Mouse (Mus musculus) bone marrow, adult 2 months (tissue): ENCODE data around the gene Fam160a2. TPM values are rescaled to one million over a fixed set of nuclear protein-coding genes. Genes with fewer than 3 reads are reported as not detected.
A peak's percentile ranks its signal among the peaks of the same experiment; 100 is the strongest.

ENCODE experiments used
- H3K27ac ChIP-seq: fragments of 200-500 bp; 2 replicates; pipeline ENCODE4 v1.5.1; 2012; ENCODE audit warnings: low read depth, mild to moderate bottlenecking, control low read depth, inconsistent platforms, low read length; ENCODE audit not compliant: control insufficient read depth, poor library complexity, insufficient read depth
- H3K4me1 ChIP-seq: fragments of 200-500 bp; 2 replicates; pipeline ENCODE4 v1.6.1; 2011; ENCODE audit warnings: low read length; ENCODE audit not compliant: control insufficient read depth, insufficient read depth
- H3K4me3 ChIP-seq: fragments of 200-500 bp; replicated peaks from 2 replicates; pipeline ENCODE3; 2011; ENCODE audit warnings: mild to moderate bottlenecking, low read depth, low read length, control low read depth; ENCODE audit not compliant: control insufficient read depth
- CTCF ChIP-seq: fragments of 200-500 bp; IDR thresholded peaks from 2 replicates; pipeline ENCODE4 v1.5.1; 2011; ENCODE audit warnings: low read length, control low read depth; ENCODE audit not compliant: control insufficient read depth, insufficient read depth
- POLR2A ChIP-seq: fragments of 200-500 bp; IDR thresholded peaks from 2 replicates; pipeline ENCODE4 v1.6.1; 2011; ENCODE audit warnings: low read depth, mild to moderate bottlenecking, control low read depth, low read length, borderline replicate concordance; ENCODE audit not compliant: control insufficient read depth
- WGBS: fragments of 180-500 bp; shearing (Covaris S2); methylation state at CpG from one replicate; pipeline ENCODE4 v1.1.7; 2018; 5-methylcytosine and 5-hydroxymethylcytosine counted together
- polyA plus RNA-seq: library from polyadenylated mRNA; stranded (reverse); fragments of >200 nt; gene quantifications from 2 replicates; pipeline ENCODE4 v1.2.4, GENCODE M21; 2011; ENCODE audit warnings: low replicate concordance; ENCODE audit not compliant: missing spikeins, insufficient read depth, insufficient read length

Gene Fam160a2
- polyA plus RNA-seq, 1 experiment = 112 TPM

DNA sequence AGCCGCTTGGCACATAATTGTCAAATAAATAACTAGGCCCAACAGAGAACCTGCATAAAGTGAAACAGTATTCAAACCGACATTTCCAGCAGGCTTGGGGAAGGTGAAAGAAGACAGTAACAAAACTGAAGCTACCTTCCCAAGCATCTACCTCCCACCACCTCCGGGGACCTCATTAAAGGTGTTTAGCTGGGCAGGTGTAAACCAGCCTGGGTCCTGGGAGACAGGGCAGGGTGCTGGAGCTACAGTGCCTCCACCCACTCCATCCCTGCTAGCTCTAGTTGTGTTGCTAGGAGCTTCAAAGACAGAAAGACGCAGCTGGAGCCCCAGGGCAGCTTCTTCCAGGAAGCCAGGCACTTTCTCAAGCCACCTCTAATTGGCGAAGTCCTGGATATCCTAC lies 4.4 kb upstream of the Fam160a2 start, which contains the start of gene Cnga4:
Gene Cnga4 (plus strand): TSS at position 301 of the 400 bp plus-strand sequence.
- H3K27ac ChIP-seq = no peak within 1 kb of the TSS
- H3K4me1 ChIP-seq = peaks cover 9% of the 10 kb centered on the region
- no peak within 1 kb of the TSS for H3K4me3 ChIP-seq
- 75% methylated on average over 5 of the region's 5 CpGs for WGBS
- TF ChIP-seq CTCF = no peak

DNA sequence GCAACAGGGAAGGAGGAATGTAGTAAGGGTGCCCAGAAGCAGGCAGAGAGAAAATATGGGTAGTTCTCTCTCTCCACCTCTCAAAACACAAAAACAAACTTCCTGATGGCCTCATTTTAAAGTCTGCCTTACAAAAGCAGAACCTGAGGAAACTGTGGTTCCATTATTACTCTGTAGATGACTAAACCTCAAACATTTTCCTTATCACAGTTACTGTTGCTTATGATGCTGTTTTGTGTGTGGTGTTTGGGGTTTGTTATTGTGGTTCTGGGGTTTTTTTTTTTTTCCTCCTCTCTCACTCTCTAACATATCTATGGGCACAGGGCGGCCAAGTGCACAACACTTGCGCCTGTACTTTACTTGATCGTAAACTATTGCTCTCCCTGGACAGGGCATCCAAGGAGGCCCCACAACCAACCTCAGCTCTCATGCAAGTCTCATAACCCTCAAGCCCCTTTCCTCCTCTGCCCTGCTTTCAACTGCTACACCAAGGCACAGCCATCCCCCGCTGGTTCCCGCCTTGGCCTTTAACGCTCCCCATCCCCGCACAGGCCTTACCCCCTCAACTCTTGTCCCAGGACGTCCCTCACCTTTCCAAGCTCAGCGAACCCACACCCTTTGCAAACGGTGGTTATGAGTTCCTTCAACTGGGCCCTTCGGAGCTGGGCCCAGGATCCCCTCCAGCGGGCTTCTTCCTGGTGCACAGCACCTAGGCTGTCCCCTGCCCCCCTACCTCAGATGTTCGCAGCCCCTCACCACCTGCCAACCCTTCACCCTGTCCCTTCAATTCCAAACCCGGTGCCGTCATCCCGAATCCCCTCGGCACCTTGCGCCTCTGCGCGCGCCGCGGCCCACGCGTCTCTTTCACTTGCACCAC lies 558 bp downstream of the Fam160a2 start:
- H3K4me1 ChIP-seq = no peaks in the 10 kb centered on the region; the same call in 1 of the 2 replicates
- peak overlapping the region; percentile 92 for H3K27ac ChIP-seq
- no peak for TF ChIP-seq POLR2A
- no peak; the same call in 1 of the 2 replicates for TF ChIP-seq CTCF
- peak overlapping the region; percentile 84 for H3K4me3 ChIP-seq
- WGBS = under 1% methylated on average over 25 of the region's 25 CpGs

DNA sequence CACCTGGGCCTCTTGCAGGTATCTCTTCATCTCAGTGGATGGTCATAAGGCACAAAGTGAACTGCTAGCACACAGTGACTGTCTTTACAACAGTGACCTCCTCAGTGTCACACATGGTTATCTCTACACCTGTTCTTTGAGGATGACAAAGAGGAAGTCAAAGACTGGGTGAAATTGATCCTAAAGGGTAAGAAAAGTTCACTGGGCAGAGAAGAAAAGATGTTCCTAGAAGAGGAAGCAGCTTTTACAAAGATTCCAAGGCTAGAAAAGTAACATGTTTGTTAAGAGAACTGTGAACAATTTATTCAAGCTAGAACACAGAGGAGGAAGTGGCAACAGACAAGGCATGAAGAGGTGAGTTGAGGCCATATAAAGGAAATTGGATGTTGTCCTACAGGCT lies 3.7 kb downstream of the Fam160a2 start:
- no peak overlapping the region; the same call in 1 of the 2 replicates for H3K27ac ChIP-seq
- TF ChIP-seq POLR2A = no peak
- no peak for TF ChIP-seq CTCF
- no peak overlapping the region for H3K4me3 ChIP-seq
- H3K4me1 ChIP-seq = no peaks in the 10 kb centered on the region; the same call in 1 of the 2 replicates

DNA sequence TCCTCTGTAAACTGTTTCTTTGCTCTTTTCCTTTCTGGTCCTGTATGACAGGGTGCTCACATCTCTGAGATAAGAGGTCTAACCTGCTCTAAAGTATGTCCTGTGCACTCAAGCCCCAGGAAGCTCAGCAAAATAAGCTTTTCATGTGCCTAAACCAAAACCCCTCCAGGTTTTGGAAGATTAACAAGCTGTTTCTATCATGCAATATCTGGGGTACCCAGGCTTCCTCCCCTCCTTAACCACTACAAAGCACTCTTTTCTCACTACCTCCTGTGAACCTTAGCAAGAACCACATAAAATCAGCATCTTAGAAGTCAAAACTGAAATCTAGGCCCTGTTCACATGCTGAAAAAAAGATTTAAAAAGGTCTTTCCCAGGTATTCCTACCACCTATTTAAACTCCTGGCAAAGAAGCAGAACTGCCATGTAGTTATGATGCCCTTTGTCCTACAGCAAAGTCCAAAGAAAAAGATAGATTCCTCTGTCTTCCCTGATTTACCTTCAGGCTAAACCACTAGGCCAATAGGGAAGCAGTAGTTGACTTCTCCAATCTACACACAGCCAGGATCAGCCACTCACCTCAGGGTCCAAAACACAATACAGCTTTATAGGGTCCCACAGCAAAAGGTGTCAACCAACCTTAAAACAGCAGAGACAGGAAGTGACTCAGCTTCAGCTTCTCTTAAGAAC lies 4.6 kb downstream of the Fam160a2 start:
- TF ChIP-seq POLR2A (no peak), CTCF (no peak)
- no peaks in the 10 kb centered on the region; the same call in 1 of the 2 replicates for H3K4me1 ChIP-seq
- H3K27ac ChIP-seq = no peak overlapping the region

DNA sequence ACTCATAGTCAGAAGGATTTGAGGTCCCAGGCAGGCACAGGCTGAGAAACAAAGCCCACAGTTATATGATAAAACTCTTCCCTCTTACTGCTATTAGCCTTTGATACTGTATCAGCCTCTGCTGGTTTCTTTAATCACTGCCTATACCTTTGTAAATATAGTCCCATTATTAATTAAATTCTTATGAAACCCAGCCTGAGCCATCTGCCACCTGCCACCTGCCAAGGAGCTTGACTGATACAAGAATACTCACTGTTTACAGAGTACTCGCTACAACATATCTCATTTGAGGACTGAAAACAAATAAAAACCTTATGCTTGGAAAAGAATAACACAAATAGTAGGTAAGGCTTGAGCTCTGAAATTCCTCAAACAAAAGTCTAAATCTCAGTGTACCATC lies 5.2 kb downstream of the Fam160a2 start:
- 93% methylated on average over 1 of the region's 1 CpGs for WGBS
- Histone ChIP-seq H3K27ac (no peak overlapping the region), H3K4me1 (peaks cover 1% of the 10 kb centered on the region; the same call in 1 of the 2 replicates), H3K4me3 (no peak overlapping the region)
- no peak for TF ChIP-seq POLR2A
- no peak for TF ChIP-seq CTCF

More for the DNA sequence above, 4.6 kb downstream of the Fam160a2 start:
- no peak overlapping the region for H3K4me3 ChIP-seq

DNA sequence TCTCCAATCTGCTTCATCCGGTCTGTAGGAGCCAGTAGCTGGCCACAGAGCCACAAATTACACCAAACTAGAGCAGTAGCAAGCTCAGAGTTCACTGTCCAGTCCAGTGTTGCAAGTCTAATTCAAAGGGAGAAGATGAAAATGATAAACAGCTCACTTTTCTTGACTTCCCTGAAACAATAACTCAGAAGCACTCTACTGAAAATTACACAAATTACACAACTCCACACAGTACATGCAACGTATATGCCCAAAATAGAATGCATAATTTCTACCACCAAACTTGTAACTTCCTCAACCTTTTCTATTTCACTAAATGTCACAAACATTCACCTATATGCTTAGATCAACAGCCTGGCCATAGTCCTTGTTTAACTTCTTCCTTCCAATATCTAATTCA lies 9.6 kb downstream of the Fam160a2 start:
- H3K27ac ChIP-seq = peak overlapping the region; percentile 72
- WGBS = 36% methylated on average over 2 of the region's 2 CpGs
- TF ChIP-seq CTCF = no peak
- no peak for TF ChIP-seq POLR2A

DNA sequence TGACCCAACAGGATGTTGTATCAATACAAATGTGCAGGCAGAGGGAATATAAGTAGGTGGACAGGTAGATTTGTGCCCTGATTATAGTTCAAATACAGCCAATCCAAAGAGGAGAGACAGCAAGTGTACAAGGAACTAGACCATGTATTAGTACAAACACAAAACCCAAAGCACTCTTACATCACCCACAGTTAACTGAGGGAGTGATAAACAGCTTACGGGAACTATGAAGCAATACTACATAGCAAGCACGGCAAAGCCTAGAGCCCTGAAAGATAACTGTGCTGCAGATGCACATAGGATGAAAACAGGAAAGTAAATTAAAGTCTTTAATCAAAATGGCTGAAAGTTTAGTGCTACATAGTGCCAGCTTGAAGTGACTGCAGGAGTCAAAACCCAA lies 12.2 kb downstream of the Fam160a2 start:
- TF ChIP-seq POLR2A = no peak
- H3K4me3 ChIP-seq = no peak overlapping the region
- no peak overlapping the region for H3K27ac ChIP-seq
- H3K4me1 ChIP-seq = peaks cover 6% of the 10 kb centered on the region; the same call in 1 of the 2 replicates
- WGBS = 46% methylated on average over 2 of the region's 2 CpGs

More for the DNA sequence above, 9.6 kb downstream of the Fam160a2 start:
- Histone ChIP-seq H3K4me1 (peaks cover 6% of the 10 kb centered on the region; the same call in 1 of the 2 replicates), H3K4me3 (no peak overlapping the region)

DNA sequence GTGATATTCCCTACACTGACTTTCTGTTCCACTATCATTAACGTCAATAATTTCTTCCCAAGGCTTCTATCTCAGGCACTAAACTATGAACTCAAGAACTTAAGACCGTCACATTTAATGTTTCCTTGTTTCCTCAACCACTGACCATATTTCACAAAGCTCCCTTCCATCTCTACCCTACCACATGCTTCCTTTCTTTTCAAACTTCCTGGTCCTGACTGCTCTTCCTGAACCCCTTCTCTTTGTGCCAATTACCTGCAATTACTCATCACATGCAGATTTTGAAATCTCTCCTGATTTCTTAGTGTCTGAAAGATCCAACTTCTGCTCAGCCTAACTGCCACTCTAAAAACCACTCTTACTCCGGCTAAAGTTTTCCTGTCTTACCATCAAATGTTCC lies 19.5 kb downstream of the Fam160a2 start:
- Histone ChIP-seq H3K4me3 (no peak overlapping the region), H3K4me1 (peaks cover 1% of the 10 kb centered on the region), H3K27ac (no peak overlapping the region)
- TF ChIP-seq CTCF (no peak), POLR2A (no peak)
- WGBS = 44% methylated on average over 3 of the region's 3 CpGs
